Mouse (Mus musculus) spleen, adult 2 months (tissue): ENCODE measurements around the gene Fam20b. TPM values are rescaled to one million over a fixed set of nuclear protein-coding genes. Genes with fewer than 3 reads are reported as not detected.

Source experiments
- DNase-seq, 2 experiments: peaks; one replicate each; pipeline versions ENCODE4 v3.0.0 to v3.0.0-alpha.2; 2012 to 2021; ENCODE audit warnings: low spot score in 2 of 2, low read depth in 1 of 2
- H3K27ac ChIP-seq: fragments of 200-500 bp; 2 replicates; pipeline ENCODE4 v1.5.1; 2012; ENCODE audit warnings: low read length, inconsistent platforms; ENCODE audit not compliant: insufficient read depth
- H3K27me3 ChIP-seq: fragments of 200-500 bp; 2 replicates; pipeline ENCODE4 v1.6.1; 2012; ENCODE audit warnings: mild to moderate bottlenecking, moderate library complexity, low read length, inconsistent platforms; ENCODE audit not compliant: control insufficient read depth, insufficient read depth
- H3K36me3 ChIP-seq: fragments of 200-500 bp; 2 replicates; pipeline ENCODE4 v1.6.1; 2012; ENCODE audit warnings: mild to moderate bottlenecking, low read length, inconsistent platforms; ENCODE audit not compliant: control insufficient read depth, insufficient read depth
- H3K4me1 ChIP-seq: fragments of 200-500 bp; 2 replicates; pipeline ENCODE4 v1.6.1; 2011; ENCODE audit warnings: inconsistent platforms; ENCODE audit not compliant: control insufficient read depth, insufficient read depth, insufficient read length
- H3K4me3 ChIP-seq: fragments of 200-500 bp; 2 replicates; pipeline ENCODE4 v1.5.1; 2011; ENCODE audit warnings: mild to moderate bottlenecking, inconsistent platforms; ENCODE audit not compliant: insufficient read depth, insufficient read length; ENCODE audit errors: extremely low read depth
- CTCF ChIP-seq: fragments of 200-500 bp; IDR thresholded peaks from 2 replicates; pipeline ENCODE4 v1.5.1; 2011; ENCODE audit warnings: mild to moderate bottlenecking, inconsistent platforms; ENCODE audit not compliant: insufficient read depth, insufficient read length, insufficient replicate concordance; ENCODE audit errors: extremely low read depth
- POLR2A ChIP-seq: fragments of 200-500 bp; IDR thresholded peaks from 2 replicates; pipeline ENCODE4 v1.6.1; 2011; ENCODE audit warnings: low read depth, low read length, inconsistent platforms
- WGBS: fragments of 180-500 bp; shearing (Covaris S2); methylation state at CpG from one replicate; pipeline ENCODE4 v1.1.7; 2018; 5-methylcytosine and 5-hydroxymethylcytosine counted together
- polyA plus RNA-seq: library from polyadenylated mRNA; depleted of rRNA; stranded (reverse); fragments of >200 nt; gene quantifications from 2 replicates; pipeline ENCODE4 v1.2.3, GENCODE M21; 2012; rRNA removed

The Fam20b gene
- 8.9 and 9.6 TPM in 2 replicates for polyA plus RNA-seq

GRCm38 (mm10) chr1:156718950-156719805 lies at the start of gene Fam20b:
Gene Fam20b (minus strand): TSS chr1:156719086.
- Histone ChIP-seq H3K4me1 (peaks cover 2% of the 10 kb centered on the region), H3K27me3 (no peaks in the 10 kb centered on the region), H3K27ac (peak within 1 kb of the TSS; percentile 74), H3K36me3 (no peaks in the 10 kb centered on the region), H3K4me3 (peak within 1 kb of the TSS; percentile 87)
- peak; percentile 85 to 95 for DNase-seq
- 5% methylated on average over 31 of the region's 47 CpGs for WGBS
- TF ChIP-seq POLR2A, result no peak
- TF ChIP-seq CTCF, result no peak

- Histone ChIP-seq H3K36me3 (no peaks in the 10 kb centered on the region), H3K27me3 (no peaks in the 10 kb centered on the region), H3K4me1 (no peaks in the 10 kb centered on the region), H3K4me3 (no peak overlapping the region), H3K27ac (no peak overlapping the region)
- DNase-seq, result no peak
- TF ChIP-seq POLR2A (no peak), CTCF (no peak)
- WGBS, result 97% methylated on average over 3 of the region's 3 CpGs
These were observed 46.4 kb upstream of the Fam20b start for GRCm38 (mm10) chr1:156765311-156765710.

DNA sequence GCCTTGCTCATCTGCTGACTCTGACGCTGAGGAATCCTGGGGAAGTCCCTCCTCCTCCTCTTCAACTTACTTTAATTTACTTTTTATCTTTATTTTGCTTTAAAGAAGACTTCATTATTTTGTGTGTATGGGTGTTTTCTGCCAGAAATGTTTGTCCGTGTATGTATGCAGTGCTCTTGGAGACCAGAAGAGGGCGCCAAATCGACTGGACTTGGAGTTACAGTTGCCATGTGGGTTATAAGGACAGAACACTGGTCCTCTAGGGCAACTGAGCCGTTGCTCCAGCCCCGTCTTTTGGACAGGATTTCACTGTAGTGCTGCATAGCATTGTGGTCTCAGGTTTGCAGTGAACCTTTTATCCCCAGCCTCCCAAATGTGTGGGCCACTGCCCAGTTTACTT lies 45.7 kb upstream of the Fam20b start:
- no peak overlapping the region for H3K4me3 ChIP-seq
- H3K27me3 ChIP-seq, result no peaks in the 10 kb centered on the region
- 78% methylated on average over 6 of the region's 6 CpGs for WGBS
- 0 out of 2 replicates have a peak, but pooled peaks have one; percentile 2 for TF ChIP-seq CTCF
- no peak for TF ChIP-seq POLR2A
- no peaks in the 10 kb centered on the region for H3K36me3 ChIP-seq
- H3K4me1 ChIP-seq, result no peaks in the 10 kb centered on the region
- no peak for DNase-seq
- H3K27ac ChIP-seq, result no peak overlapping the region

DNA sequence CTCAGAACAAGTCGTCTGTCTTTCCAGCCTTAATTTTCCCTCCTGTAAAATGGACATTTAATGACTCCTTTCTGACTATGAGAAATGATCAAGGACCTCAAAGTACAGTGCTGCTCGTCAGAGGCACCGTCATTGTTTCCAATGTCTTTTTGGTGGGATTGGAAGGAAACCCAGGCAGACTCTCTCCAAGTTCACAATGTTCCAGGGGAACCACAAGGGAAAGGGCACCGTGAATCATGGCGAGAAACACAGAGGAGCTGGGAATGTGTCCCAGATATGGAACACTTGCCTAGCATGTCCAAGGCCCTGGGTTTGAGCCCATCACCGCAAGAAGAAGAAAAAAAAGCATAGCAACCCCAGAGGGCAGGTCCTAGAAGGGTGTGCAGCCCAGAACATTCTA lies 44.4 kb upstream of the Fam20b start:
- H3K27me3 ChIP-seq, result no peaks in the 10 kb centered on the region
- no peaks in the 10 kb centered on the region for H3K36me3 ChIP-seq
- 92% methylated on average over 6 of the region's 6 CpGs for WGBS
- no peaks in the 10 kb centered on the region for H3K4me1 ChIP-seq
- DNase-seq, result no peak
- H3K27ac ChIP-seq, result no peak overlapping the region
- TF ChIP-seq CTCF (no peak), POLR2A (no peak)
- H3K4me3 ChIP-seq, result no peak overlapping the region

DNA sequence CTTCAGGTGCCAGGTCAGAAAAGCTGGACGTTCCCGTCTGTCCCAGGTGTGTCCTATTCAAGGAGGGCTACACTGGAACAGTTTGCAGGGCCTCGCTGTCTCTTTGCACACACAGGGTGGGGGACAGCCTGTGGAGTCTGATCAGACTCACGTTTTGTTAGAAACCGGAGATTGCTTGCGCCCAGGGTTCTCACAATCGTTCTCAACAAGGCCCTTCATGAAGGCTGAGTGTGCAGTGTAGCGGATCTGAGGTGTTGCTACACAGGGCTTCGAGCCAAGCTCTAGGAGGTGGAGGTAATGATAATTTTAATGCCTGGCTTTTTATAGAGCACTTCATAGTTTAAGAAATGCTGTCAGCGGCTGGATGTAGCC lies 42.5 kb upstream of the Fam20b start:
- no peak for DNase-seq
- Histone ChIP-seq H3K27me3 (no peaks in the 10 kb centered on the region), H3K4me3 (no peak overlapping the region), H3K4me1 (no peaks in the 10 kb centered on the region), H3K36me3 (no peaks in the 10 kb centered on the region), H3K27ac (no peak overlapping the region)
- WGBS, result 88% methylated on average over 10 of the region's 10 CpGs
- no peak for TF ChIP-seq POLR2A

DNA sequence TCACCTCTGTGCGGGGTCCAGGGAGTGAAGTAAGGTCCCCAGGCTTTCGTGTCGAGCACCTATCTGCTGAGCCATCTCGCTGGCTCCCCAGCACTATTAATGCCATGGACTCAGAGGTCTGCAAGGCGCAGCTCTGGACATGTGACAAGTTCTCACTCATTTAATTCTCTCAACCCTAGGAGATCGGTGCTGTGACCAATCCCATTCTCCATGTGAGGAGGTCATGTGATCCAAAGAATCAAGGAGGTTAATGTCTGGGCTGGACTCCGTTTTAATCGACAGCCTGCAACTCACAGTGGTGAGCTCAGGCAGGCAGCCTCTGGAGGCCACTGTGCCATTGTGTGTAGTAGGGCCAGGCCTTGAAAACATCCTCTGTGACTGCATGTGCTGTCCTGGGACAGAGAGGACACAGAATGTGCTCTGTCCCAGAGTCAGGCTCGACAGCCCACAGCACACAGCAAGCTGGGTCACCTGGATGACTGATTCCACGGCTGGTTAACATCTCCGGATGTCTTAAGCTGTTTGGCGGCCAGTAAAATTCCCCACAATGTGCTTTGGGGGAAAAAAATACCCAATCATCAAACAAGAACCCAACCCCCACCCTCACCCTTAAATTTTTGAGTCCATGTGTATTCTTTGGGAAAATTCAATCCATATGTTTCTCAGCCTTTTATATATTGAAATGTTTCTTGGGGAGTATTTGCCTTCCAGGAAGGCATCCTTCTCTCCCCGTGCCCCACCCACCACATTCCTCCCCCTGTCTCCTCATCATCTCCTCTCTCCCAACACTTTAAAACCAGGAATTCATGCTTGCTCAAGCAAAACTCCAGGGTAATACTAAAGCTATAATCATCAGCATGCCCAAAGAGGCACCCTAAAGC lies 41.9 kb upstream of the Fam20b start:
- no peak for DNase-seq
- no peak overlapping the region for H3K27ac ChIP-seq
- no peak overlapping the region for H3K4me3 ChIP-seq
- no peaks in the 10 kb centered on the region for H3K4me1 ChIP-seq
- H3K36me3 ChIP-seq, result no peaks in the 10 kb centered on the region
- H3K27me3 ChIP-seq, result no peaks in the 10 kb centered on the region
- no peak for TF ChIP-seq POLR2A
- no peak for TF ChIP-seq CTCF
- WGBS, result 89% methylated on average over 13 of the region's 13 CpGs

- WGBS, result 90% methylated on average over 4 of the region's 4 CpGs
- no peaks in the 10 kb centered on the region for H3K36me3 ChIP-seq
- no peak overlapping the region for H3K27ac ChIP-seq
- H3K4me1 ChIP-seq, result no peaks in the 10 kb centered on the region
- no peak overlapping the region for H3K4me3 ChIP-seq
- DNase-seq, result no peak
- TF ChIP-seq POLR2A (no peak), CTCF (no peak)
- H3K27me3 ChIP-seq, result no peaks in the 10 kb centered on the region
These were observed 39.4 kb upstream of the Fam20b start for GRCm38 (mm10) chr1:156758326-156758725.
